Mouse (Mus musculus) lung, postnatal 0 days (tissue): ENCODE results near the gene Ildr2.

Experiments used
- CTCF ChIP-seq: IDR thresholded peaks from 2 replicates; pipeline ENCODE4 v1.5.1; 2016; ENCODE audit warnings: antibody characterized with exemption, mild to moderate bottlenecking
- EP300 ChIP-seq: IDR thresholded peaks from 2 replicates; pipeline ENCODE4 v1.6.1; 2016; ENCODE audit warnings: antibody characterized with exemption, mild to moderate bottlenecking, control low read depth

DNA sequence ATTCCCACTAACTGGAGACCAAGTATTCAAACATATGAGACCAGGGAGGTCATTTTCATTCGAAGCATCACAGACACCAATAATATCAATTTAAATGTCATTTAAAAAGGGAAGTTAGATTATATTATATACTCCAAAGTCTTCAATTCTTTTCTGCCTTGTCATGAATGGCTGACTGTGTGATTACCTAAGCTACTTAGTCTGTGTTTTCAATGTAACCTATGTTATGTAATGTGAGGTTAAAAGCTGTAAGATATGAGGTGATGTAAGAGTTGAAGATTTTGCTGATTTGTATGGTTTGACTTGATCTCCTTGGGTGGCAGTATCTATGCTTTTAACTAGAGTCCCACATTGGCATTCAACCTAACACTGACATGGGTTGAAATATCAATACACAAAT is 88.6 kb downstream of the Ildr2 start:
- TF ChIP-seq EP300 (no peak), CTCF (no peak)
